Mouse (Mus musculus): Measurements from ENCODE around the gene Cox17.

Gene Cox17

DNA sequence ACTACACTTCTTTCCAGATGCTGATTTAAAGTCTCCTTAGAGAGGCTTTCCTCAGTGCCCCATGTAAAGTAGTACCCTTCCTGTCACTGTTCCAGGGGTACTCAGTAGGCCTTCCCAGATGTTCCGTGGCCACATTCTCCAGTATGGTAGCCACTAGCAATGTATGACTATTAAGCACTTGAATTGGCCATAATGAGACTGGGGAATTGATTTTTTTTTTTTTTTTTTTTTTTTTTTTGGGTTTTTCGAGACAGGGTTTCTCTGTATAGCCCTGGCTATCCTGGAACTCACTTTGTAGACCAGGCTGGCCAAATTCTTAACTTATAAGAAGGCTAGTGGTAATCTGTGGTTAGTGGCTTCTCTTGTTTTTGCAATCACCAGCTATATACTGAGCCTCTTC lies 3.1 kb downstream of the Cox17 start:
- no peak for DNase-seq (ENCODE audit: low read depth)

DNA sequence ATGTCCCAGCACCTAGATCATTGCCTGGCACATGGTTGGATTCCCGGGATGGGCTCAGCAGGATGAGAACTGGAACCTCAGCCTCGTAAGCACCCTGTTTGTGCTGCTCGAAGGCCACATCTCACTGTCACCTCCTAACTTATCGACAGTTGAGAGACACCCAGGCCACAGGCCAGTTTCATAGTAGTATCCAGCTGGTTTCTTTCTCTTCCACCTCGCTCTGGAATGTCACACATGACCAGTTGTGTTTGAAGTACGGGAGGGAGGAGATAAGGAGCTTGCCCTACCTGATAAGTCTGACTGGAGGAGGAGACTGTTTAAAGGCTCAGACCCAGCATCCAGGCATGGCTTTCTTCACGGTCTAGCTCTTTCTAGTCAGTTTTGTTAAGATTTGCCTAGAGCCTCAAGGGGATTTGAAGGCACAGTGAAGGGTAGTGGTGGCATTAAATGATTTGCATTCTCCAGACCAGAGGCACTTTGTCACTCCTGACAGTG lies 3.6 kb downstream of the Cox17 start:
- no peak for DNase-seq (ENCODE audit: low read depth)

DNA sequence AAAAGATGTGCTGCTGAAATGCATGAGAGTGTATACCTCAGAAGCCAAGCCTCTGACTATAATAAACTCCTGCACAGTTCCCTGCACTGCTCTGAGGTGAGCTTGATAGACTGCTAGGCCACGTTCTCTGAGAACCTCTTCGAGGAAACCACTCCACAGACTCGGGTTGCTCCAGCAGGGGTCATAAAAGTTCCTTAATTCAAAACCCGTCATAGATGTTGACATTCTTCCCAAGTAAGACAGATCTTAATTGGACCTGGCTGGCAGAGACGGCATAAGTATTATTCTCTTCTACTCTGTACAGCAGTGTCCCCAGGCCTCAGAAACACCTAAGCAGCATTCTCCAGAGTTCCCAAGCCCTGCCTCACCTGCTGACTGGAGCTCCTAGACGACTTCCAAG lies 4.1 kb downstream of the Cox17 start:
- no peak for DNase-seq (ENCODE audit: low read depth)

DNA sequence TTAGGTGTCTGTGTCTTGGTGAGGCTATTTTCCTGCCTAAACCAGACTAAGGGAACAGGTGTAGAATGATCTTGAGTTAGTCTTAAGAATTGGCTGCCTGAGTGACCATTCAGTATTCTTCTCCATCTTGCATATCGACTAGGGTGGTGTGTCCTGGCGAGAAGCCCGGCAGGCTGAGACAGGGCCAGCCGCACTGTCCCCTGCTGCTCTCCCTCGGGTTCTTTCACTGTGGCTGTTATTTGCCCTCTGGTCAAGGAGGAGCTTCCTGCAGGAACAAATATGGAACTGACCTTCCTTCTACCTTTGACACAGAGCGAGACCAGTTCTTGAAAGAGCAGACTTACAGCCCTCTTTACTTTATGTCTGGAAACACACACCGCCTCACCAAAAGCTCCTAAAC lies 5.2 kb downstream of the Cox17 start:
- DNase-seq (ENCODE audit: low read depth) = no peak

DNA sequence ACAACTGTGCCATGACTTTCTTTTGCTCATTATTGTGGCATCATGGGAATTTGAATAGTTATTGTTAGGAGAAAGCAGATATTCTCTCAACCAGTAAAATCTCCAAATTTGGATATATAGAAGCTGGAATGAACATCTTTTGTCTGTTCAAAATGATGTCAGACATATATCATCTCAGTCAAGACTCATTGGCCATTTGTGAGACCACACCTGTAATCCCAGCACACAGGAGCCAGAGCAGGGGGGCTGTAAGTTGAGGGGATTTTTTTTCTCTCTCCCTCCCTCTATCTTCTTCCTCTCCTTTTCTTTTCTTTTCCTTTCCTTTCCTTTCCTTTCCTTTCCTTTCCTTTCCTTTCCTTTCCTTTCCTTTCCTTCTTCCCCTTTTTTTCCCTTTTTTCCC lies 6.1 kb downstream of the Cox17 start:
- no peak for DNase-seq (ENCODE audit: low read depth)

DNA sequence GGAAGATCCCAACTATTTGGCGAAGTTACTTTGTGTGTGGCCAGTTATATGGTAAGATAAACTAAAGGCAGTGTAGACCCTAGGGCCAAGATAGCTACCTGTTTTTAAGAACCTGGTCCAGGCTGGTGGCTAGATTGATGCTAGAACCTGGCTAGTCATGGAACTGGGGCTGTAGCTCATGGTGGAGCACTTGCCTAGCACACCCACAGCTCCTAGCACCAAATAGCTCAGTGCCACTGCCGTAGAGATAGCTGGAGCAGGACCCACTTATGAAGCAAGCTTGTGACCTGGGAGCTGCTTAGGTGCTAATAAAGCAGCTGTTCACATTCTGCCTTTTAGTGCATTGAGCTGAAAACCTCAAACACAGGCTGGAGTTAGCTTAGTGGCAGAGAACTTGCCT lies 6.9 kb downstream of the Cox17 start:
- no peak for DNase-seq (ENCODE audit: low read depth)

DNA sequence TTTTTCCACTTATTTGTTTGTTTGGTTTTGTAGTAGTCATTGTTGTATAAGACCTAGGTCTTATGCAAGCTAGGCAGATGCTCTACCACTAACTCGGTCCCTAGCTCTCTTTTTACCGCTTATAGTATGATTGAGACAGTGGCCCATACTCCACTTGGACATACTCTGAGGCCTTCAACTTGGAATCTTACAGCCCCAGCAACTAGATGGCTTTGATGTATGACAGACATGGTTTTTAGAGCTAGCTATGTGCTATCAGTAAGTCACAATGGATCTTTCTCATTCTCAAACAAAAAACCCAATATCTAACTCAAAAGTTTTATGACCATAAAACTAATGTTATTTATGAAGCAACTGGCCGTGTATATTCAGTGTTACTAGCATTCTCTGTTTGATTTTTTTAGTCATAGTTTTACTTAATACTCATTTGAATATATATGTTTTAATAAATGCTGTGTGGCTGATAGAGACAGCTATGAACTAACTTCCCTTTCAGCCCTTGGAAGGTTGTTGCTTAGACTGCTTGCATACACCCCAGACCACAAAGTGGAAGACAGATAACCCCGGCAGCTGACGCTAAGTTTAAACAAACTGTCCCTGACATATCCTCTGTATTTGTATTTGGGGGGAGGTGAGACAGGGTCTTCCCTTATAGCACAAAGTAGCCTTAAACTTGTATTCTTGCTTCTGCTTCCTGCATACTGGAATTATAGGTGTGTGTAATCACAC lies 7.6 kb downstream of the Cox17 start:
- no peak for DNase-seq (ENCODE audit: low read depth)

DNA sequence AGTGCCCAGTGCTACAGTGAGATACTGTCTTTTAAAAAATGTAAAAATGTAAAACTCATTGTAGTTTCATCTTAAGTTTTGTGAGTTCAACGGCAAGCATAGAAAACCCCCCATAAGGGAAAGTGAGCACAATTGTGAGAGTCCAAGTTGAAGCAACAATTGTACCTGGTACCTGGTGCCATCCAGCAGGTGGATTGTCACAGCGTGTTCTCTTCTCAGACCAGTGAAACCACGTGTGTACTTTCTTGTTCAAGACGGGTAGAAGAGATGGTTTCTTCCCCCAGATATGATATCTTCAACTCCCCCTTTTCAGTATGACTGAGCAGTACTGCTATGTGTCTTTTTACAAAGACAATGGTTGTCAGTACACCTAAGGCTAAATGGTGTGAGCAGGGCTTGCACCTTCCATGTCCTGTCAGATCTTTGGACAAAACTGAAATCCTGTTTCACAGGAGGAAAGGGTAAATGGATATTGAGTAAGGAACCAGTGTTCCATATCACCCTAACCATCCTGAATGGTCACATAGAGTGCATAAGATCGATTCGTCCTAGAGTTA lies 11.5 kb downstream of the Cox17 start:
- DNase-seq (ENCODE audit: low read depth) = no peak

DNA sequence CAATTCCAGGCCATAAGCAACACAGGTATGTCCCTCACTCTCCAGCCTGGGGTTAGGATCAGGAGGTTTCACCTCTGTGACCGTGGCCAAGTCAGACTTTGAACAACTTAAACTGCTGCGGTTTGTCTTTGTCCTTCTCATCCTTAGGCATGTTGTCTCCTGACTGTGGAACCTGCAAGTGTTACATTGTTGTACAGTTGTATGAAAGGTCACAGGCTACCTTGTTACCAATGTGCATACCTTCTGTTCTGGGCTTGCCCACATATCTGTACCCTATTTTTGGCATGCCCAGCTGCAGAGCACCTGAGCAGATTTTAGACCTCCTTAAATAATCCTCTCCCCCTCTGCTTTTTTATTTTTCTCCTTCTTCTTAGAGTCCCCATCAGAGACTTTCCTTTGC lies 12.4 kb downstream of the Cox17 start:
- no peak for DNase-seq (ENCODE audit: low read depth)

DNA sequence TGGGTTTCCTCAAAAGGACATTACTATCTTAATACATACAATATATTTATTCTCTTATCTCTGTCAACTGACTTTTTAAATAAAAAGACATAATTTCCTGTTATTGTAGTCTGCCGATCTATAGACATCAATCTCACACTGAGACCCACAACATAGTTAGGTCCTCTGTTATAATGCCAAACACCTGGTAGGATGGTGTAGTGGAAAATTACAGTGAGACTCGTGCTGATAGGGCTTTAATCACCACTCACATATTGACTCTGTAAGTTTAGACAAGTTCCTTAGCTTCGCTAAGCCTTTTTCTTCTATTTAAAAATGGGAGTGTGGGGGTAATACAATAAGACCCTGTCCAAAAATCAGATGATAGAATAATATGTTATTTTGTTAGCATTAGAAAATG lies 13.1 kb downstream of the Cox17 start:
- DNase-seq (ENCODE audit: low read depth) = no peak

DNA sequence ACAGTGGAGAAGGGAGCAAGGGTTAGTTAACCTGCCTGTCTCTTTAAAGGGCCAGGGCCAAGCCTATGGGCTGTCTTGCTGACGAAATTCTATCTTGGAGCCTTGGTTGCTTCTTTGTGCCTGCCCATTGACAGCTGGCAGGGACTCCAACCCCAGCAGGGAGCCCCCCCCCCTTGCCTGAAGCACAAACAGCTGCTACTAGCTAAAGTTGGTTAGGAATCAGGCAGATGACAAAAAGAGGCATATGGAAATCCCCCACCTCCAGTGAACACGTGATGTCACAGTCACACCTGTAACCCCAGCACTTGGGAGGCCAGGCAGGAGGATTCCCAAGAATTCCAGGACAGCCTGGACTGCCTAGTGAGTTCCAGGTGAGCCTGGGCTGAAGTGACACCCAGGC lies 13.5 kb downstream of the Cox17 start:
- no peak for DNase-seq (ENCODE audit: low read depth)

DNA sequence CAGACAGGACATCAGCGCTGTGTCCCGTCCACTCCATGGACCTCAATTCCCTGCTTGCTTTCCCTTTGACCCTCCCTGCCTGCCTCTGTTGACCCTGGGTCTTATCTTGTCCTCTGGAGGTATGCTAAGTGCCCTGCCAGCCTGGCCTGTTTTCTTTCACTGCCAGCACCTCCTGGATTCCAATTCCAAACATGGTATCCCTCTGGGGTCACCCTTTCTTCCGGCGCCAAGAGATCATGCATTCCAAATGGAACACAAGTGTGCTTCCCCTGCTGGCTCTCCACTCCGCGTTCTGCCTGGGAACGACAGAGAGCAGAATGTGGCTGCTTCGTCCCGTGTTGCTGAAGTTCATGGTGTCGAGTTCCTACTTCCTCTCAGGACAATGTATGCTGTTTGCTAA lies 15.1 kb downstream of the Cox17 start, which contains the start of gene Popdc2:
Popdc2 (plus strand) TSS at position 277 of the 400 bp plus-strand sequence.
- no peak for DNase-seq (ENCODE audit: low read depth)

DNA sequence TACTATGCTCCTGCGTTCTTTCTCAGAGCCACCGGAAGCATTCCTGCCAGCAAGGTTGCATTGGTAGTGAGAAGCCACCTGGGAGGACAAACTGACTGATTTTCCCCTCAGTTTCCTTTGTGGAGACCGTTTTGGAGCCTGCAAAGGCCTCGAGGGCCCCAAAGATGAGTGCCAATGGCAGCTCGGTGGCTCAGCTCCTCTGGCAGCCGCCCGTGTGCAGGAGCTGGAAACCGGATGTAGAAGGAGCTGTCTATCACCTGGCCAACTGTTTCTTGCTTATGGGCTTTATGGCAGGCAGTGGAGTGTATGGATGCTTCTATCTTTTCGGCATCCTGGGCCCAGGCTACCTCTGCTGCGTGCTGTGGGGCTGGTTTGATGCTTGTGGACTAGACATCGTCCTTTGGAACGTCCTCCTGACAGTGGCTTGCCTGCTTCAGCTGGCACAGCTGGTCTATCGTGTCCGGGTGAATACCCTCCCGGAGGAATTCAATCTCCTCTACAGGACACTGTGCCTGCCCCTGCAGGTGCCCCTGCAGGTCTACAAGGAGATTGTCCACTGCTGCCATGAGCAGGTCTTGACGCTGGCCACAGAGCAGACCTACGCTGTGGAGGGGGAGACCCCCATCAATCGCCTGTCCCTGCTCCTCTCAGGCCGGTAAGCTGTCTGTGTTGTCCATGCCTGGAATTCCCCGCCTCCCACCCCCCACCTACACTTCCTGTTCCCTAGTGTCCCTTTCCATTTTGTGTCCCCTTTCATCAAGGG lies 15.9 kb downstream of the Cox17 start:
- DNase-seq (ENCODE audit: low read depth) = no peak

DNA sequence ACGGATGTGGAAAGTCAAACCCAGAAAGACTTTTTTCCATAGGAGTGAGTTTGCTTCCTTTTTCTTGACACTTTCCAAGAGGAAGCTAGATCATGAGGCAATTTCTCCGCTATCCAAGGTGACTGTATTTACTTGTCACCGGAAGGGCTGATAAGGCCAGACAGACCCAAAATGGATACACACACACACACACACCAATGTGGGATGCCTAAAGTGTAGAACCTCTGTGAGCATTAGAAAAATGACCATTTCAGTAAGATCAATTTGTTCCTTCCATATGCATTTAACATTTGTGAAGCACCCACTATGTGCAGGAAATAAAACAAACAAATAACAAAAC lies 16.4 kb downstream of the Cox17 start:
- DNase-seq (ENCODE audit: low read depth) = no peak

DNA sequence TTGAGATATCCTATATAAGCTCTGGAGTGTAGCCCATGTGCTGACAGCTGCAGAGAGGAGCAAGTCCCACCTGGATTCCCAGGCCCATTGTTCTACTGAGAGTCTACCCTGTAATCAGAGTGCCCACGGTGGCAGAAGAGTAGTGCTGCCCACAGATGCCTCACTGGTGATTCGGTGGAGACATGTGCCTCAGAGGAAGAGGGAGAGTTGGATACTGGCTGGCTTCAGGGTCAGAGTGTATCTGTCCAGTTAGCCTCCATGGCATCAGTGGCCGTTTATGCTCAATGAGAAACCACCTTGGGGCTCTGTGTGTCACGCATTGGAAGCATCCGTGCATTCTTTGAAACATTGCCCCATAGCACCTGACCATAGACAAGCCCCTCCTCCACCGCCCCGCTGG lies 16.9 kb downstream of the Cox17 start:
- no peak for DNase-seq (ENCODE audit: low read depth)

DNA sequence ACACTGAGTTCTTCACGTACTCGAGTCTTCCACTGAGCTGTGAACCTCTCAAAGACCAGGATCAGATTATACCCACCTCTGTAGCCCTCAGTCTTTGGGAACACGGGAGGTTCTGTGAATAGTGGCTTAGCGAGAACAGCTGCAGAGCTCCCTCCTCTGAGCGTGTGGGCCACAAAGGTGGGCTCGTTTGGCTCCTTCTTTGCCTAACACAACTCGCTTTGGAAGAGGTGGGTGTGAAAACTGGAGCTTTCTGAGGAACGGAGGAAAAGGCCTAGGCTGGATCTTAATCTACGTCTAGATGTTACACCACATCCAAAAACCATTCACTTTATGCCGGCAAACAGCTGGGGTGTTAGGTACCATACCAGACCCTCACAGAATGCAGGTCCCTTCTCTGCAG lies 18.6 kb downstream of the Cox17 start:
- DNase-seq (ENCODE audit: low read depth) = no peak

DNA sequence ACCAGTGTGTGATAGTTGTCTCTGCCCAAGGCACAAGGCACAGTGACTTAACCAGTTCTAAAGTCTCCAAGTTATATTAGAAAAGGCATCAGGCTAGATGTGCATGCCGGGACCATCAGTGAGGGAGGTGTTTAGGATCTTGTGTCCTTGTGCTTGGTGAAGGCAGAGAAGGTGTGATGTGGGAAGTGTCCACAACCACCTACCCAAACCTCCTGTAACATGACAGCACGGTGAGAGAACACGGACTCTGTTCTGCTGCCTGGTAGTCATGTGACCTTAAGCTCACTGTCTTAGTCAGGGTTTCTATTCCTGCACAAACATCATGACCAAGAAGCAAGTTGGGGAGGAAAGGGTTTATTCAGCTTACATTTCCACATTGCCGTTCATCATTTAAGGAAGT lies 19.4 kb downstream of the Cox17 start:
- no peak for DNase-seq (ENCODE audit: low read depth)

DNA sequence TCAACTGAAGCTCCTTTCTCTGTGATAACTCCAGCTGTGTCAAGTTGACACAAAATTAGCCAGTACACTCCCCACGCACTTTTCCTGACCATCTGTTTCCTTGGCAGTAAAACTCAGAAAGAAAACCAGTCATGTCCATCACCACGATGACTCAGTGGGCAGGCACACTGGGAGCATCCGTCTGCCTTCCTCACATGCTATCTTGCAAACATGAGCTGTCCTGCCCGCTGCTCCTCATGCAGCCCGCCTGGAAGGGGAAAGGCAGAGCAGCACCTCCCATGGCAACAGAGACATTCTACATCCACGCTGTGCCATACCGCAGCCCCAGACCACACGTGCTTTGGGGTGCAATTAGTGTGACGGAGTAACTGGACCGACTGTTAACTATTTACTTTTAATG lies 21.5 kb downstream of the Cox17 start:
- DNase-seq (ENCODE audit: low read depth) = no peak

DNA sequence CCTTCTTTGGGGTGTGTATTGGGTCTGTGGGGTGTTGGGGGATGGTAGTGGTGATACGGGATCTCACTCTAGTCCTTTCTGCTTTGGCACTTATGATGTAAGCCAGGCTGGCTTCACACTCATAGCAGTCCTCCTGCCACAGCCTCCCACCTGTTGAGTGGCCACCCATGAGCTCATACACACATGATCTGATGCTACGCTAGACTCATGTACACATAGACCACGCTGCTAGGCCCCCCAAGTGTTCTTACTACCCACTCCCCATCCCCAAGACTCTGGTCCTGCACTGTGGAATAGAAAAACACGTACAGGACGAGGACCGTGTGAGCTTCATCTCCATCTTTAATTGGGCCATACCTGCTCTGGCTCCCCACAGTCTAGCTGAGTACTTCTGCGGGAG lies 22.2 kb downstream of the Cox17 start:
- DNase-seq (ENCODE audit: low read depth) = no peak

DNA sequence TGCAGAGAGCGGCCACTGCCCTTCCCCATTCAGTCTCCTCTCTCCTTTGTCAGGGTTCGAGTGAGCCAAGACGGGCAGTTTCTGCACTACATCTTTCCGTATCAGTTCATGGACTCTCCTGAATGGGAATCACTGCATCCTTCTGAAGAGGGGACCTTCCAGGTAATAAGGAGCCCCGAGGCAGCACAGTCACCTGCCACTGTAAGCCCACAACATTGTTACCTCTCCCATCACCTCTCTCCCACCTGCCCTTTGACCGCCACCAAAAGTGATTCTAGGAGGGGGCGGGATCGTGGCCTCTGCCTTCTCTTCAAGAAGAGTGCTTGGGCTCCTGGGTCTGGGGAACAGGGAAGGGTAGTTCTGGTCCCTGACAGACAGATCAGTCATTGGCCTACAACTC lies 22.6 kb downstream of the Cox17 start:
- no peak for DNase-seq (ENCODE audit: low read depth)

DNA sequence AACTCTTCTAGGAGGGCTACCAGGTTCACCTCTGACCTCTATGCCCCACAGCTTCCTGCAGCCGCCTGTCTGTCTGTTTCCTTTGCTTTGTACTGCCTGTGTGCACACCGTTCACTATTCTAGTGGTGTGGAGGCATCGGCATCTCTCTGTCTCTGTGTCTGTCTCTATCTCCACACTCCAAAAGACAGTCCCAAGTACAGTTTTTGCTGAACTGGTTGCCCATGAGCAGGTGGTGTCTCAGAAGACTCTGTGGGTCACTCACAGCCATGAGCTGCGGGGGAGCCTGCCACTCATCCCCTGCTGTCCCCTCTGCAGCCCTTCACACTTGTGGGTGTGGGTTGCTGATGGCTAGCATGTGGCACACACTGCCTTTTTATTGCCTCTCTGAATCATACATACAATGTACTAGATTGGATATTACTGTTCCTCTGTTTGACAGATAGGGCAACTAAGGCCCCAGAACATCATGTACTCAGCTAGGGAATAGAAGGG lies 23.2 kb downstream of the Cox17 start:
- no peak for DNase-seq (ENCODE audit: low read depth)

DNA sequence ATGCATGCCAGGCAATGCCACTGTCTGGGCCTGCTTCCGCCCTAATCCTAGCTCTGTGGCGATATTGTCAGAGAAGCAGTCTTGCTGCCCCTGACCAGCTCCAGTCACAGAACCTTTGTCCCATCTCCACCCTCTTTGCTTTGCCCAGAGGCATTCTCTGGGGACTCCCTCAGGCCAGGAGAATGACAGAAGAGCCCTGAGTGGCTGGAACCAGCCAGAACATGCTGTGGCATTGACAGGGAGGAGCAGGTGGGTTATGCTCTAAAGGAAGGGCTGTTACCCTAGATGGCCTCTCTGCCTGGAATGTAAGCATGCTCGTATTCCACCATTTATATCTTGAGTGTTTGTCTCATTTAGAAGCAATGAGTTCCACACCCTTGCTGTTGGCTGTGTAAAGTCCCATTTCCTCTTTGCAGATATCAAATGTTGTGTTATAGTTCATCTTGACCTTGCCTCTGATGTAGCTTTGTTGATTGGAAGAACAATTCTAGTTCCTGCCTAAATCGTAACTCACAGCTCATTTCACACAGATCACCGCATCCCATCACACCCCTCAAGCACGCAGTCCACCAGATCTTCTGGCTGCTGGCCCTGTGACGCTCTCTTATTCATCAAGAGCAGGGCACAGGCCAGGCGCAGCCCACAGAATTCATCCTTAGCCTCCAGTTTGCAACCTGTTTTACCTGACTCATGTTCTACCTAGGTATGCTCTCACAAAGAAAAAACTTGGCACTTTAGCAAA lies 24.0 kb downstream of the Cox17 start:
- no peak for DNase-seq (ENCODE audit: low read depth)
